Mouse (Mus musculus) embryo, embryonic 9.5 days (tissue): ENCODE data around the gene Scrn3.

ENCODE experiments used
- DNase-seq: peaks from one replicate; pipeline ENCODE4 v3.0.0-alpha.2; 2017; ENCODE audit errors: extremely low spot score

Scrn3 gene

GRCm38 (mm10) chr2:73313117-73313501 lies 708 bp downstream of the Scrn3 start:
- DNase-seq = peak; percentile 24

- no peak for DNase-seq
These were observed 1.9 kb downstream of the Scrn3 start for GRCm38 (mm10) chr2:73314311-73314710.

GRCm38 (mm10) chr2:73317426-73317825 lies 5.0 kb downstream of the Scrn3 start:
- DNase-seq = no peak

GRCm38 (mm10) chr2:73319218-73319617 lies 6.8 kb downstream of the Scrn3 start:
- DNase-seq = no peak

- DNase-seq = no peak
These were observed 10.6 kb downstream of the Scrn3 start for GRCm38 (mm10) chr2:73322991-73323390.

- DNase-seq = no peak
These were observed 13.5 kb downstream of the Scrn3 start for GRCm38 (mm10) chr2:73325871-73326270.

- DNase-seq = no peak
These were observed 23.5 kb downstream of the Scrn3 start for GRCm38 (mm10) chr2:73335949-73336348.

- no peak for DNase-seq
These were observed 26.0 kb downstream of the Scrn3 start for GRCm38 (mm10) chr2:73338415-73338814.

GRCm38 (mm10) chr2:73343701-73344100 lies 31.3 kb downstream of the Scrn3 start:
- no peak for DNase-seq

- no peak for DNase-seq
These were observed 32.8 kb downstream of the Scrn3 start for GRCm38 (mm10) chr2:73345204-73345603.

- DNase-seq = no peak
These were observed 34.1 kb downstream of the Scrn3 start for GRCm38 (mm10) chr2:73346345-73347086.

GRCm38 (mm10) chr2:73347136-73347535 lies 34.7 kb downstream of the Scrn3 start:
- no peak for DNase-seq

GRCm38 (mm10) chr2:73347766-73348165 lies 35.4 kb downstream of the Scrn3 start:
- no peak for DNase-seq

- no peak for DNase-seq
These were observed 35.8 kb downstream of the Scrn3 start for GRCm38 (mm10) chr2:73348221-73348620.

- DNase-seq = no peak
These were observed 39.1 kb downstream of the Scrn3 start for GRCm38 (mm10) chr2:73351496-73351895.

GRCm38 (mm10) chr2:73351927-73352374 lies 39.5 kb downstream of the Scrn3 start:
- no peak for DNase-seq

- peak; percentile 14 for DNase-seq
These were observed 44.6 kb downstream of the Scrn3 start for GRCm38 (mm10) chr2:73357004-73357403.

GRCm38 (mm10) chr2:73359941-73360340 lies 47.5 kb downstream of the Scrn3 start:
- DNase-seq = no peak

GRCm38 (mm10) chr2:73360536-73360935 lies 48.1 kb downstream of the Scrn3 start:
- no peak for DNase-seq

- no peak for DNase-seq
These were observed 51.0 kb downstream of the Scrn3 start for GRCm38 (mm10) chr2:73363448-73363847.

- DNase-seq = no peak
These were observed 59.3 kb downstream of the Scrn3 start for GRCm38 (mm10) chr2:73371530-73372335.

GRCm38 (mm10) chr2:73378326-73378725 lies 65.9 kb downstream of the Scrn3 start:
- no peak for DNase-seq

- DNase-seq = no peak
These were observed 67.3 kb downstream of the Scrn3 start for GRCm38 (mm10) chr2:73379656-73380055.
